Mouse (Mus musculus) ZHBTc4 (cell line): ENCODE measurements at regions not wholly inside any gene's neighbourhood (a gene's known extent, or its start where the extent isn't known, plus 50 kb on each side); places are given as distances from the start of the nearest gene placed in this dataset.

Source experiments
- DNase-seq: peaks from one replicate; pipeline ENCODE4 v3.0.0-alpha.2; 2011; ENCODE audit warnings: low read depth, low spot score

DNA sequence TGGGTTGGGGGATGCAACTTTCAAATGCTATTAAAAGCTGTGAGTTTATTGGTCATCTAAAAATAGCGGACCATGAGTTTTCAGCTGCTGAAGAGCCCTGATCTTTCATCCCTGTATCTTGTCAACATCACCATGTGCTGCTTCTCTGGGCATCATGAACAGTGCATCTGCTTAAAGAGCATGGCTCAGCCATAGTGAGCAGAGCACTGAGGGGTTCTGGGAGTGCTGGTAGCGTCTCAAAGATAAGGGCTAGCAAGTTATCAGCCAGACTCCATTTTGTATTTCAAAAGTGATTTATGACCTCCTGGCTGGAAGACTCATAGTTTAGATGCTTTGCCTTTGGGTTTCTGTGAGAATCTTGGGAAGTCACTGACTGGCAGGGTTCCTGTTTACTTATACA lies 173.5 kb upstream of the Itga4 start:
- DNase-seq = no peak

DNA sequence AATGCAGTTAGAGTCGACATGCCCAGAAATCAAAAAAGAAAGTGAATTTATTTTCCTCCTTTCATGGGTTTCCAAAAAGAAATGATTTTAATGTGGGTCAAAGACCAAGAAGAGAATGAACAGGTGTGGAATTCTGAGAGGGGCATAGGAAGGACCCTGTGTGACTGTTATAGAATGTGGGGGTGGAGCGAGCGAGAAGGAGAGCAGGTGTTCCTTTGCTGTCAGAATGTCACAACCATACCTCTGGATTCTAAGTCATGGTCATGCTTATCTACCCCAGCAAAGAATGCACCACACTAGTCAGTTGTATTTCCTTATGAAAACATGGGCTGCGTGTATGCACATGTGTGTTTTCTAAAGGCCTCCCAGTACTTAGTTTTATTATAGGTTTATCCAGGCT lies 168.9 kb upstream of the Itga4 start:
- DNase-seq = no peak

DNA sequence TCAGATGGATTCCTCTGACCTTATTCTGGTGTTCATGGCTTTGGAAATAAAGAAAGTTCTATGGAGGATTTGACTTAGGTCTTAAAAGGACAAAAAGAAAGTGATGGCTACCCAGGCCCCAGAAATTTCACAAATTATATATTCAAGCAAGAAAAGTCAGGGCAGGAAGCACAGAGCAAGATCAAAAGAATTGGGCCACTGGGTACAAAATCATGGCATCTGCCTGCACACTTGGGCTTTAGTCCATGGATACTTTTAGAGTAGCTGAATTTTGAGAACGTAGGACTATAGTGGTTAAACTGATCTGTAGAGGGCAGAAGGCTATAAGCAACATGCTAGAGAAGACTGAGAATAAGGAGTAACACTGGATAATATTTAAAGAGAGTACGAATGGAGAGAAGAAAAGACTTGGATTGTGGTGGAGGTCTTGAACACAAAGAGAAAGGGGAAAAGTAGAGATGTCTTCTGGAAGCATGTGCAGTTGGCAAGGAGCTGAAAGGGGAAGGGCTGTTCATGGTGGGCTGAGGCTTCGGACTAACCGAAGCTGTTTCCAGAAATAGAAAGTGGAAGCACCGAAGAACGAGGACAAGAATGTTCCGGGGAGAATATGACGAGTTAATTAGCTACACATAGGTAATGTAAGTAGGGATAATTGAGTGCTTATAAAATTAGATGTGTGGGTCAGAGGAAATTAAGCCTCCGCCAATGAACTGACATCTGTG lies 168.2 kb upstream of the Itga4 start:
- no peak for DNase-seq

GRCm38 (mm10) chr2:79087600-79088205 lies 167.5 kb upstream of the Itga4 start:
- no peak for DNase-seq

DNA sequence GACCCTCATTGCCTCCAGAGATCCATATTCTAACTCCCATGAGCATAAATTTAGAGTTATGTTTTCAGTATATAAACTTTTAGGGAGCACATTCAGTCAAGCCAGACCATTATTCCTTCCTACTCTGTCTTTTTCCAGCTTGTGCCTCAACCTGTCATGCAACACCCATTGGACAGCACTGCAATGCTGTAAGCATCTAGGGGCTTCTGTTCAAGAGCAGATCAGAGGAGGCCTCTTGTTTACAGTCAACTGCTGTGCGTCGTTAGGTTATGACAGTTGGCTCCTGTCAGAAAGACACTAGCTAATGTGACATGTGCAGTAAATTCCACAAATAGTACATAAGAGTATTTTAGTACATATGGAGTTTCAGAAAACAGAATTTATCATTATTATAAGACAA lies 165.0 kb upstream of the Itga4 start:
- DNase-seq = no peak

- DNase-seq = no peak
These were observed 160.9 kb upstream of the Itga4 start for GRCm38 (mm10) chr2:79094298-79094697.

GRCm38 (mm10) chr2:79096532-79097251 lies 158.5 kb upstream of the Itga4 start:
- DNase-seq = no peak

GRCm38 (mm10) chr2:79099601-79100000 lies 155.6 kb upstream of the Itga4 start:
- no peak for DNase-seq

- no peak for DNase-seq
These were observed 143.6 kb upstream of the Itga4 start for GRCm38 (mm10) chr2:79111673-79112072.

- no peak for DNase-seq
These were observed 143.2 kb upstream of the Itga4 start for GRCm38 (mm10) chr2:79112076-79112475.

DNA sequence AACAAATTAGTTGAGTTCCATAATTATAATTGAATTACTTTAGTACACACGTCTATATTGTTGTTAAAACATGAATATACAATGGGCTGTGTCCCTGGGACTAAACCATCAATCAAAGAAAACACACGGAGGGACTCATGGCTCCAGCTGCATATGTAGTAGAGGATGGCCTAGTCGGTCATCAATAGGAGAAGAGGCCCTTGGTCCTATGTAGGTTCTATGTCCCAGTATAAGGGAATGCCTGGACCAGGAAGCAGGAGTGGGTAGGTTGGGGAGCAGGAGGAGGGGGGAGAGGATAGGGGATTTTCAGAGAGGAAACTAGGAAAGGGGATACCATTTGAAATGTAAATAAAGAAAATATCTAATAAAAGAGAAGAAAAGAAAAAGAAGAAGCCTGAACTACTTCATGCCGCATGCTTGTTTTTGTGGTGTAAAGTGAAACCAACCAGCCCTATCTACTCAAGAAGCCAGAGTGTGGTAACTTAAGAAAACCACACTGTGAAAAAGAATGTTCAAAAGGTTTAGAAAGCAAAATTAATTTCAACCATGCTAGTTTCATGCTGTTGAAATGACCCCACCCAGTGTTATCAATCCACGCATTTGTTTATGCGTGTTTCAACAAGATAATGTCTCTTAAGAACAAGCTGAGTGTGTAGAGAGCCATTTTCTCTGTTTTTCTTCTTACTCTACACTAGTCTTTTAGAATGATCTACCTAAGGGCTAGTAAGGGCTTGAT lies 134.4 kb upstream of the Itga4 start:
- no peak for DNase-seq

DNA sequence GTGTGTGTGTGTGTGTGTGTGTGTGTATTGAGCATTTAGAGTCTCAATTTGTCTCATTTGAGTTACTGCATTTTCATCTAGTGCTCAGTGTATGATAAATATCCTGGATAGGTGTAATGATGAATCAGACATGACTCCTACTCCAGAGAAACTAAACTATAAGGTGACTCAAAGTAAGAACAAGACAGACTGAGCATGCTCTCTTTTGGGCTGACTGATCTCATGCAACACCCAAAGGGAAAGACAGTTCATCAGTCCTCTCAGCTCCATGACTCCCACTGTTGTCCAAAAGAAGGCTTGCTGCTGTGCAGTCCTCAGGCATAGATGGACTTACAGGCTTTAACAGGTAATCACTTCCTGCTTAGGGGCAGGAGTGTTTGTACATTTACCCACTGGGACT lies 132.7 kb upstream of the Itga4 start:
- DNase-seq = no peak

GRCm38 (mm10) chr2:79124272-79124976 lies 130.8 kb upstream of the Itga4 start:
- no peak for DNase-seq

GRCm38 (mm10) chr2:79126170-79126879 lies 128.9 kb upstream of the Itga4 start:
- no peak for DNase-seq

DNA sequence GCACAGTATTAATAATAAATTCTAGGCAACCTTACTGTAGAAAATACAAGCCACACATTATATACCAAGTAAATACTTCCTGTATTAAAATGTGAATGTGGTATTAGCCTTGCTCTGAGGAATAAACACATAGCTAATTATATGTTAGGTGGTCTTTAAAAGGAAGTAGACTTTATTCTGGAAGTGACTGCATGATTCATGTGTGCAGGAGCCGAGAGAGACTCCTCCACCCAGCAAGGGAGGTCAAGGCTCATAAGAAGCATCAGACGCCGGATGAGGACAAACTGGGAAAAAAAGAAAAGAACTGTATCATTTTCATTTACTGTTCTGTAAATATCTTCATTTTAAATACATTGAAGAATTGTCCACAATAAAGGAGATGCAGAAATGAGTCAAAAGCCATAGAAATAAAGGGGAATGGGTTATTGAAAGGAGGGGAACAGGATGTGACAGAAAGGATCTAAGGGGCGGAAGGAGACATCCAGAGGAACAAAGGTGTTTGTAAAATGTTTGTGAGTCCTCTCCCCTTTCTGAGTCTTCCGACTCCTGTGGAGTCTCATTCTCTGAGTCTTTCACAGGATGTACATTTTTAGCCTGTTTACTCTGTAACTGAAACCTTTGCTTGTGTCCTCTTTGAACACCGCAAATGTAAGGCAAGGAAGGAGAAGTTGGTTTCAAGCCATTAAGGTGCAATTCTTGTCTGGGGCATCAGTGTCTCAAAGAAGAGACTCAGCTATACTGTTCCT lies 128.1 kb upstream of the Itga4 start:
- DNase-seq = no peak

- no peak for DNase-seq
These were observed 127.4 kb upstream of the Itga4 start for GRCm38 (mm10) chr2:79127822-79128221.

GRCm38 (mm10) chr2:79130660-79131059 lies 124.6 kb upstream of the Itga4 start:
- no peak for DNase-seq

GRCm38 (mm10) chr2:79131235-79131634 lies 124.0 kb upstream of the Itga4 start:
- DNase-seq = no peak

- DNase-seq = no peak
These were observed 123.3 kb upstream of the Itga4 start for GRCm38 (mm10) chr2:79131743-79132517.

GRCm38 (mm10) chr2:79132518-79132845 lies 122.7 kb upstream of the Itga4 start:
- no peak for DNase-seq
